Mouse (Mus musculus): ENCODE results near the gene Dcps. TPM values are rescaled to one million over a fixed set of nuclear protein-coding genes. Genes with fewer than 3 reads are reported as not detected.

The Dcps gene
- total and polyA plus RNA-seq, 2 experiments = 21.0 to 27.4 TPM

DNA sequence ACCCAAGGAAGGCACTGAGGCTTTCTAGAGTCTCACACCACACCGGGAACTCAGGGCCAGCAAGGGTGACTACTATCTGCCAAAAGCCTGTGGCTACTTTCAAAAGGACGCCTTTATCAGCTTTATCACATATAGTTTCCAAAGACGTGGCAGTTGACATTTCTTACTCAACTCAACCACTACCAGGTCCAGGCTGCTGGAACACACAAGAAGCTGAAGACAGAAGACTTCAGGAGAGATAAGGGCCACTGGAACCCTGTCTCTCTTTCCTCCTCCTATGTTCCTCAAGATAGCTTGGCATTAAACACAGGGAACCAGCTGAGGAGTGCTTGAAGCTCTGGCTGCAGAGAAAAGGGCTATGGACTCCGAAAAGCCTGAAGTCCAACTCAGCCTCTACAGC lies 78.0 kb downstream of the Dcps start:
- no peak overlapping the region for H3K4me3 ChIP-seq (ENCODE audit: insufficient read depth, low read depth, low read length)
- H3K36me3 ChIP-seq (ENCODE audit: control insufficient read depth, insufficient read depth, low read length) = peaks cover 15% of the 10 kb centered on the region
- peaks cover 45% of the 10 kb centered on the region for H3K4me1 ChIP-seq (ENCODE audit: control insufficient read depth, insufficient read depth, low read length)
- WGBS = 44% methylated on average over 4 of the region's 4 CpGs
- no peak for DNase-seq (ENCODE audit: extremely low read depth, low read depth, low spot score)
- H3K27ac ChIP-seq (replicated peaks; ENCODE audit: insufficient read depth, low read depth, low read length) = no peak overlapping the region
- H3K9ac ChIP-seq (ENCODE audit: low read depth, low read length) = no peak overlapping the region
- TF ChIP-seq CTCF (IDR thresholded peaks at IDR 0.05; ENCODE audit: low read depth, low read length) (no peak), POLR2A (IDR thresholded peaks at IDR 0.05; ENCODE audit: extremely low read depth, insufficient read depth, low read length) (no peak)
- H3K27me3 ChIP-seq (ENCODE audit: control insufficient read depth, insufficient read depth, low read length) = no peaks in the 10 kb centered on the region
- H3K79me2 ChIP-seq (ENCODE audit: control insufficient read depth, insufficient read depth, low read length) = peaks cover 57% of the 10 kb centered on the region

- no peaks in the 10 kb centered on the region for H3K27me3 ChIP-seq (ENCODE audit: control insufficient read depth, insufficient read depth, low read length)
- no peak overlapping the region for H3K4me3 ChIP-seq (ENCODE audit: insufficient read depth, low read depth, low read length)
- H3K27ac ChIP-seq (replicated peaks; ENCODE audit: insufficient read depth, low read depth, low read length) = no peak overlapping the region
- no peak for TF ChIP-seq POLR2A (IDR thresholded peaks at IDR 0.05; ENCODE audit: extremely low read depth, insufficient read depth, low read length)
- TF ChIP-seq CTCF (IDR thresholded peaks at IDR 0.05; ENCODE audit: low read depth, low read length) = no peak
- WGBS = 44% methylated on average over 1 of the region's 1 CpGs
- H3K4me1 ChIP-seq (ENCODE audit: control insufficient read depth, insufficient read depth, low read length) = peaks cover 36% of the 10 kb centered on the region
- H3K79me2 ChIP-seq (ENCODE audit: control insufficient read depth, insufficient read depth, low read length) = peaks cover 51% of the 10 kb centered on the region
- peaks cover 10% of the 10 kb centered on the region for H3K36me3 ChIP-seq (ENCODE audit: control insufficient read depth, insufficient read depth, low read length)
- no peak overlapping the region for H3K9ac ChIP-seq (ENCODE audit: low read depth, low read length)
- DNase-seq (ENCODE audit: extremely low read depth, low read depth, low spot score) = peak; percentile 67
Measured at GRCm38 (mm10) chr9:35095726-35096125, 80.1 kb downstream of the Dcps start.

GRCm38 (mm10) chr9:35093350-35093749 lies 82.5 kb downstream of the Dcps start:
- no peak for TF ChIP-seq POLR2A (IDR thresholded peaks at IDR 0.05; ENCODE audit: extremely low read depth, insufficient read depth, low read length)
- no peak for TF ChIP-seq CTCF (IDR thresholded peaks at IDR 0.05; ENCODE audit: low read depth, low read length)
- WGBS = 88% methylated on average over 3 of the region's 3 CpGs
- no peak overlapping the region for H3K9ac ChIP-seq (ENCODE audit: low read depth, low read length)
- H3K4me3 ChIP-seq (ENCODE audit: insufficient read depth, low read depth, low read length) = no peak overlapping the region
- no peaks in the 10 kb centered on the region for H3K27me3 ChIP-seq (ENCODE audit: control insufficient read depth, insufficient read depth, low read length)
- no peak for DNase-seq (ENCODE audit: extremely low read depth, low read depth, low spot score)
- peaks cover 23% of the 10 kb centered on the region for H3K4me1 ChIP-seq (ENCODE audit: control insufficient read depth, insufficient read depth, low read length)
- H3K27ac ChIP-seq (replicated peaks; ENCODE audit: insufficient read depth, low read depth, low read length) = no peak overlapping the region
- H3K36me3 ChIP-seq (ENCODE audit: control insufficient read depth, insufficient read depth, low read length) = peaks cover 5% of the 10 kb centered on the region; the same call in 1 of the 2 replicates
- peaks cover 31% of the 10 kb centered on the region for H3K79me2 ChIP-seq (ENCODE audit: control insufficient read depth, insufficient read depth, low read length)

GRCm38 (mm10) chr9:35092904-35093303 lies 83.0 kb downstream of the Dcps start:
- H3K79me2 ChIP-seq (ENCODE audit: control insufficient read depth, insufficient read depth, low read length) = peaks cover 27% of the 10 kb centered on the region
- H3K27ac ChIP-seq (replicated peaks; ENCODE audit: insufficient read depth, low read depth, low read length) = no peak overlapping the region
- no peaks in the 10 kb centered on the region for H3K27me3 ChIP-seq (ENCODE audit: control insufficient read depth, insufficient read depth, low read length)
- no peak for DNase-seq (ENCODE audit: extremely low read depth, low read depth, low spot score)
- no peak overlapping the region for H3K4me3 ChIP-seq (ENCODE audit: insufficient read depth, low read depth, low read length)
- TF ChIP-seq POLR2A (IDR thresholded peaks at IDR 0.05; ENCODE audit: extremely low read depth, insufficient read depth, low read length) = no peak
- no peak for TF ChIP-seq CTCF (IDR thresholded peaks at IDR 0.05; ENCODE audit: low read depth, low read length)
- peaks cover 23% of the 10 kb centered on the region for H3K4me1 ChIP-seq (ENCODE audit: control insufficient read depth, insufficient read depth, low read length)
- 87% methylated on average over 2 of the region's 2 CpGs for WGBS
- no peak overlapping the region for H3K9ac ChIP-seq (ENCODE audit: low read depth, low read length)
- peaks cover 5% of the 10 kb centered on the region; the same call in 1 of the 2 replicates for H3K36me3 ChIP-seq (ENCODE audit: control insufficient read depth, insufficient read depth, low read length)

Other genes starting within 250 kb of the Dcps start
- 72.2 and 74.6 TPM in 2 replicates for gene St3gal4, start 56.8 kb downstream of the Dcps start, total RNA-seq (2014; rRNA removed)
- gene St3gal4, start 56.8 kb downstream of the Dcps start, polyA plus RNA-seq (2012; rRNA removed) = 26.5 TPM in 2 replicates
- 55.2 and 75.4 TPM in 2 replicates for gene Srpr, start 24.1 kb upstream of the Dcps start, total RNA-seq (2014; rRNA removed)
- gene Srpr, start 24.1 kb upstream of the Dcps start, polyA plus RNA-seq (2012; rRNA removed) = 88.5 and 91.0 TPM in 2 replicates
- gene Tirap, start 24.2 kb upstream of the Dcps start, total RNA-seq (2014; rRNA removed) = 12.3 and 13.3 TPM in 2 replicates
- gene Tirap, start 24.2 kb upstream of the Dcps start, polyA plus RNA-seq (2012; rRNA removed) = 23.6 and 24.2 TPM in 2 replicates
- 27.6 and 31.8 TPM in 2 replicates for gene Foxred1, start 35.0 kb upstream of the Dcps start, total RNA-seq (2014; rRNA removed)
- 21.6 and 28.9 TPM in 2 replicates for gene Foxred1, start 35.0 kb upstream of the Dcps start, polyA plus RNA-seq (2012; rRNA removed)
- 3.0 and 4.0 TPM in 2 replicates for gene Fam118b, start 91.7 kb upstream of the Dcps start, total RNA-seq (2014; rRNA removed)
- gene Fam118b, start 91.7 kb upstream of the Dcps start, polyA plus RNA-seq (2012; rRNA removed) = 3.8 and 5.8 TPM in 2 replicates
- 6.5 and 8.2 TPM in 2 replicates for gene Rpusd4, start 91.8 kb upstream of the Dcps start, total RNA-seq (2014; rRNA removed)
- 4.2 and 4.3 TPM in 2 replicates for gene Rpusd4, start 91.8 kb upstream of the Dcps start, polyA plus RNA-seq (2012; rRNA removed)
- gene Cdon, start 245.1 kb upstream of the Dcps start, total RNA-seq (2014; rRNA removed) = 0.37 and 0.87 TPM in 2 replicates
- gene Cdon, start 245.1 kb upstream of the Dcps start, polyA plus RNA-seq (2012; rRNA removed) = 0.49 and 0.50 TPM in 2 replicates

Measured in liver, adult 2 months (tissue).